In the genomic region with DNA sequence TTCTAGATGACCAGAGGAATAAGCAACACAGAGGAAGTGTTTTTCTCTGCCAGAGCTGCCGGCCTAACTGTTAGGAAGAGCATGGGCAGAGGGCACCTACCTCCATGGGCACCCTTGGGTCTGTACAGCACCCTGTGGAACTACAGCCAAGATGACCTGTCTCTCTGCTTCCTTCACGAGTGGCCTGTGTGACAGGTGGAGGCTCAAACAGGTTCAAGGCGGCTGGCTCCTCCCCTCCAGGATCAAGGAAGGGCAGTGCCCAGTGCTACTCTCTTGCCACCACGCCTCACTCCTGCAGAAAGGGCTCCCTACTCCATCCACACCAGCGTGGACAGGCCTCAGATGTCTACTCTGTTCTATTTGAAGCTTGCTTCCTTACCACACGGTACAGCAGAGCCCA, we compare ENCODE assay signal across 16 mouse cellular contexts.
"Had no signal": no experiment of that assay in that cellular context is flagged by ENCODE, and none has a peak within 500 bp of the region (broad histone marks: within the 10 kb centered on the region; RNA-seq: fewer than 3 reads in every experiment).

No protein-coding gene starts in this region.

- H3K4me2 ChIP-seq: hindbrain, embryonic 15.5 days; kidney, embryonic 15.5 days; limb, embryonic 13.5 days; liver, embryonic 13.5 days; lung, embryonic 15.5 days; midbrain, embryonic 11.5 days; midbrain, embryonic 15.5 days had no signal

- H3K27me3 ChIP-seq: hindbrain, embryonic 15.5 days; kidney, embryonic 15.5 days; limb, embryonic 13.5 days; liver, embryonic 13.5 days; lung, embryonic 15.5 days; megakaryocyte, embryonic 14.5 days; midbrain, embryonic 15.5 days; stomach, embryonic 15.5 days had no signal

- H3K4me3 ChIP-seq: hindbrain, embryonic 15.5 days; kidney, embryonic 15.5 days; limb, embryonic 13.5 days; liver, embryonic 13.5 days; lung, embryonic 15.5 days; megakaryocyte, embryonic 14.5 days; midbrain, embryonic 15.5 days; stomach, embryonic 15.5 days had no signal

- DNase-seq: kidney, adult 18-20 months; kidney, postnatal 14 days; layer of hippocampus, postnatal 36 days; liver, embryonic 13.5 days; liver, postnatal 0 days; spleen, adult 18-20 months; thymus, postnatal 4 days had no signal

- H3K36me3 ChIP-seq: midbrain, embryonic 15.5 days had no signal

- H3K9ac ChIP-seq: hindbrain, embryonic 15.5 days; kidney, embryonic 15.5 days; limb, embryonic 13.5 days; liver, embryonic 13.5 days; liver, postnatal 0 days; lung, embryonic 15.5 days; midbrain, embryonic 15.5 days; stomach, embryonic 15.5 days had no signal

- H3K9me3 ChIP-seq: hindbrain, embryonic 15.5 days; kidney, embryonic 15.5 days; limb, embryonic 13.5 days; liver, embryonic 13.5 days; lung, embryonic 15.5 days; megakaryocyte, embryonic 14.5 days; midbrain, embryonic 15.5 days; stomach, embryonic 15.5 days had no signal

- H3K27ac ChIP-seq: hindbrain, embryonic 15.5 days; kidney, embryonic 15.5 days; limb, embryonic 13.5 days; liver, embryonic 13.5 days; lung, embryonic 15.5 days; macrophage; midbrain, embryonic 15.5 days had no signal

- ATAC-seq: liver, postnatal 0 days; midbrain, embryonic 15.5 days had no signal
